Mouse (Mus musculus) testis, postnatal 14 days (tissue): ENCODE measurements around the gene Slc35f3.

Source experiments
- DNase-seq: peaks from one replicate; pipeline ENCODE4 v3.0.0; 2021; ENCODE audit warnings: low spot score

Slc35f3 gene

DNA sequence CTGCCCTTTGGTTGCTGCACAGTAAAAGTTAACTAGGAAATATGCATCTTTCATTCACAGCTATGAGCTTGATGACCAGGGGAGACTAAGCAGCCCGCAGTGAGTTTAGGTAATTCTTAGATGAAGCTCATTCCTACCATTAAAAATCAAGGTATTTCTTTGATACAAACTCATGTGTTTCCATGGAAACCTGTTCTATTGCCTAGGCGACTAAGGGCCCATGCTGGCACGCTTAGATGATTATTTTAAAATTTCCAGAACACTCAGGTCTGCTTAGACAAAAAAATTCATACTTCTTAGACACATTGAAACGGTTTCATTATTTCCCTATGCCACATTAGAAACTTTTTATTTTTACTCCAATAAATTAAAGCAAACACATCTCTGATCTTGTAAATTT, 106.7 kb downstream of the Slc35f3 start:
- no peak for DNase-seq

DNA sequence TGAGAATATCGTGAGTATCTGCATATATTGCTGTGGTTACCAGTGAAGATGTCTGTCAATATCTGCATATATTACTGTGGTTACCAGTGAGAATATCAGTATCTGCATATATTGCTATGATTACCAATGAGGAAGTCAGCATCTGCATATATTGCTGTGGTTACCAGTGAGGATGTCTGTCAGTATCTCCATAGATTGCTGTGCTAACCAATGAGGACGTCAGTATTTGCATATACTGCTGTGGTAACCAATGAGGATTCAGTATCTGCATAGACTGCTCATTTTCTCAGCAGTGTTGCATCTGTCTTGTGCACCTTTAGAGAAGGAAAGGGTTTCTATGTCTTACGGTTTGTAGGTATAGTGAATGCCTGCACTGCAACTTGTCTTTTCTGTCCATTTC, 122.5 kb downstream of the Slc35f3 start:
- DNase-seq, result no peak

DNA sequence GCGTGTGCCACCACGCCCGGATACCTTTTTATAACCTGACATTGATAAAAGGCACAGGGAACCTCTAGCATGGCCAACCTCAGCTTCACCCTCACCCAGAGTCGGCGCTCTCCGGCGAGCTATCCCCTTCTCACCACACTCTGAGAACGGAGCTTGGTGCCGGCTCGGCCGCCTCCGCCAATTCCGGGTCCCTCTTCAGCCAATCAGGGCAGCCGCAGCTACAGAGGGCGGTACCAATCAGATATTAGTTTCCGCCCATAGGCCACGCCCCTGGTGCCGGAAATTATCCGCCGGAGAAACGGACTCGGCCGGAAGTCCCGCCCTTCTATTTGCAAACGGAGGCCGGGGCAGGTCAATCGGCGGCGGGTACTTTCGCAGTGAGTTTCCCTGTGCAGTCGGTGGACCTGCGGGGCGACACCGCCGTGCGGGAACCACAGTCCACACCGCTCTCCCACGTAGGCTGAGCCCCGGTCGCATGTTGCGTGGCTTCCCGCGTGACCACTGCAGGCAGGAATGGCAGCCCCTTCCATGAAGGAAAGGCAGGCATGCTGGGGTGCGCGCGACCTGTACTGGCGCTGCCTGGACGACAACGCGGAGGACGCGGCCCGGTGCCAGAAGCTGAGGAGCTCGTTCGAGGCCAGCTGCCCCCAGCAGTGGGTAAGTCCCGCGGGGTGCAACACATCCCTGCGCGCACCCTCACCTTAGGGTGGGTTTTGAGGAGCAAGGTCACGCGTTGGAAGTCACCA, 124.0 kb downstream of the Slc35f3 start, which contains the start of gene Coa6:
Coa6 (plus strand) TSS at position 342 of the 746 bp plus-strand sequence.
- peak; percentile 97 for DNase-seq

DNA sequence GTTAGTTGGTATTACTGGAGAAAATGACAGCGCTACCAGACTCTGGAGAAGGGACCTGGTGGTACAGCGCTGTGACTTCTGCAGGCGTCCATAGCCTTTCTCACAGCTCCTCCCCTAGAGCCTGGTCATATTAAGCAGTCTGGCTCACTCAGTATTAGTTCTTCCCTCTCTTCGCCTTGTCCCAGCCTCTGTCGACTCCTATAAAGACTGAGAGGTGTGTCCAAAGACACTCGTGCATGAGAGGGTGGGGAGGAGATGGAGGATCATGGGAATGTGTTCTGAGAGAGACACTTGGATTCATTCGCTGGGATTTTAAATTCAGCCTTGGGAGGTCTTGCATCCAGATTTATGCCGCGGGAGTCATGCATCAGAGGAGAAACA, 124.6 kb downstream of the Slc35f3 start:
- no peak for DNase-seq

DNA sequence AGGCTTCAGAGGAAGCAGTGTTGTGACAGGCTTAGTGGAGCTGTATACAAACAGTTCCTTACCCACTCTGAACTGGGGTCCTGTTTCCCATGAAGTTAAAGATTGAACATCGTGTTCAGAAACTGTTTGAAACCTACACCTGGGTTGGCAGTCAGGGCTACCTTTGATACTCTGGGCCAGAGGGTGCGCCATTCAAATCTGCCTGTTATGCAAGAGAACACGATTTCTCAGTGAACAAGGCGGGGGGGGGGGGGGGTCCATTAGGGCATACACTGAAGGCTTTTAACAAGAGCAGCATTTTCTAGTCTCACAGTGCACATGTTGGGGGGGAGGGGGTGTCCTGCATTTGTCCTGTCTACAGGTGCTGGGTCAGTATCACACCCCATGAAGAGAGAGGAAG, 125.8 kb downstream of the Slc35f3 start:
- DNase-seq, result no peak

DNA sequence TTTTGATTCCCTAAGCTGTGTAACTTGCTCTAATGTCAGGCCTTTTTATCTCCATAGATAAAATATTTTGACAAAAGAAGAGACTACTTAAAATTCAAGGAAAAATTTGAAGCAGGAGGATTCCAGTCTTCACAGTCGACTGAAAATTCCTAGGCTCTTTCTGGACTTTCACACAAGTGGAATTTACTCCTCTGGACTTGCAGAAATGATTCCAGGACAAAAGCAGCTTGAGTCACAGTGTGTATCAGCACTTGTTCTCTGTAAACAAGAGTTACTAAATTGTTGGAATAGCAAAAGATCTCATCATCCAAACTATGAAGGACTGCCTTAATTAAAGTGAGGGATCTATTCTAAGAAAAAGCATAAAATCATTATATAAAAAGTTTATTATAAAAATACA, 126.6 kb downstream of the Slc35f3 start:
- no peak for DNase-seq

DNA sequence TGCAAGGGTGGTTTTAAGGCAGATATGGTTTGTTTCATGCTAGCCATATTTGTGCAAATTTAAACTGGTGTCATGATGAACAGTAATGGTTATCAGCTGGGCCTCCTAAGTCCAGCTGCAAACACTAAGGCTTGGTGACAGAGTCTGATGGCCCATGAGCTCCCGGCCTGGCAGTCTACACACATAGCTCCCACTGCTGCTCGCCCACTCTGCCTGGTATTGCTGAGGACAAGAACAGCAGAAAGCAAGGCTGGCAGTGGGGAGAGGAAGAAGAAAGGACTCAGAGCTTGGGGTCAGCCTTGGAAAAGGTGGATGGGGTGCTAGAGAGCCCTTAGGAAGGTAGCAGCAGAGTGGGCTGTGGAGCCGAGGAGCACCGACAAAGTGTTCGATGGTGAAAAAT, 131.3 kb downstream of the Slc35f3 start:
- DNase-seq, result no peak

DNA sequence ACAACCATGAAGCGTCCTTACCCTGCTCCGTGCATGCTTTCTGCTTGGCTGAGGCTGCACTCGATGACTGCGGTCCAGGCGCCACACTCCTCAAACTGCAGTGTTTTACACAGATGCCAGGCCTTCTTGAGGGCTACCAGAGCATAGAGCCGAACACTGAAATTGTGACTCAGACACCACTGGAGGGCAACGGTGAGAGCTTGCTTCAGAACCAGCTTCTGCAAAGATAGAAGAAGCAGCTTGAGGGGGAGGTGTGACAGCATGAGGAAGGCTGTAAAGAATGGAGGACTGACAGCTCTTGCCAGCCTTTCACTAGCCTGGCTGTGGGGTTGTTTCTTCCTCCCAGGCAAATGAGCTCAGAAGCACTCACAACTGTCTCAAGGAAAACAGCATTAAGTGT, 135.5 kb downstream of the Slc35f3 start:
- no peak for DNase-seq

DNA sequence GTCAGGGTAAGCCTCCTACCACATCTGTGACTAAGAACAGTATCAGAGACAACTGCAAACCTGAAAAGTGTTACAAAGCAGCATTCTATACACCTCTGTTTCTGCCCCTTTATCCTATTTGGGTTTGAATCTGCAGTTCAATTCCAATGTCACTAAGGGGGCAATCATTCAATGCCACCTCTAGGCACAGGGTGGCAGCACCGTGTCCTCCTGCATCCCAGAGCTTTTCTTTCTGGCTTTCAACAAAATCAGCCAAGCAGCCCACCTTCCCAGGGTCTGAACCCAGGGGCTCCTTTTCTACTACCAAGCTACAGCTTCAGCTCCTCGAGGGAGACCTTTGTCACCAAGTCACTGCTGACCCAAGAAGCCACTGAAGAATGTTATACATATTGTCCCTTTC, 140.6 kb downstream of the Slc35f3 start:
- no peak for DNase-seq
